Comparison of ENCODE assay signal across 14 mouse cellular contexts in genomic region chr14:121961496-121962127, GRCm38 (mm10). TPM values are rescaled to one million over a fixed set of nuclear protein-coding genes. Genes with fewer than 3 reads are reported as not detected.
DNase-seq lines count a peak whose midpoint lies in the region; ATAC-seq and TF ChIP-seq lines count a peak whose summit lies in the region.
"Had no signal": no experiment of that assay in that cellular context is flagged by ENCODE, and none has a peak within 500 bp of the region (broad histone marks: within the 10 kb centered on the region; RNA-seq: fewer than 3 reads in every experiment).

No protein-coding gene starts in this region.

- TF ChIP-seq POLR2A in cortical plate, adult 2 months (IDR thresholded peaks at IDR 0.05; ENCODE audit: extremely low read depth, insufficient read depth, low read length): no peak

- peak; percentile 58; the same call in 1 of the 2 replicates for ATAC-seq in kidney, embryonic 15.5 days (replicated peaks; ENCODE audit: low FRiP score)
- ATAC-seq in CD4-positive, CD25-positive, alpha-beta regulatory T cell, adult 4 months: peak; percentile 11
- ATAC-seq: midbrain, embryonic 15.5 days had no signal

- peak overlapping the region; percentile 61 for H3K27ac ChIP-seq in kidney, embryonic 15.5 days
- peak overlapping the region; percentile 37; the same call in 1 of the 2 replicates for H3K27ac ChIP-seq in cortical plate, adult 2 months (ENCODE audit: insufficient read depth, low read length)
- H3K27ac ChIP-seq in macrophage: peak overlapping the region; percentile 80
- H3K27ac ChIP-seq: hindbrain, embryonic 15.5 days; midbrain, embryonic 15.5 days had no signal

- no peak for TF ChIP-seq CTCF in cortical plate, adult 2 months (IDR thresholded peaks at IDR 0.05; ENCODE audit: extremely low read depth, insufficient read depth, low read length)

- no peak overlapping the region for H3K9ac ChIP-seq in kidney, embryonic 15.5 days
- H3K9ac ChIP-seq: hindbrain, embryonic 15.5 days; midbrain, embryonic 15.5 days had no signal

- 61% methylated on average over 12 of the region's 12 CpGs for WGBS in kidney, embryonic 15.5 days
- 60% methylated on average over 12 of the region's 12 CpGs for WGBS in macrophage (ENCODE audit: missing documents)

- H3K9me3 ChIP-seq in kidney, embryonic 15.5 days (replicated peaks): no peaks in the 10 kb centered on the region
- H3K9me3 ChIP-seq: forebrain, embryonic 10.5 days; hindbrain, embryonic 15.5 days; midbrain, embryonic 15.5 days had no signal

- H3K4me3 ChIP-seq in kidney, embryonic 15.5 days (replicated peaks): no peak overlapping the region
- H3K4me3 ChIP-seq in cortical plate, adult 2 months (ENCODE audit: insufficient read depth, low read length): no peak overlapping the region
- H3K4me3 ChIP-seq in macrophage (ENCODE audit: inconsistent target): no peak overlapping the region; the same call in 1 of the 2 replicates
- H3K4me3 ChIP-seq: forebrain, embryonic 10.5 days; hindbrain, embryonic 15.5 days; midbrain, embryonic 15.5 days had no signal

- H3K36me3 ChIP-seq in kidney, embryonic 15.5 days: no peaks in the 10 kb centered on the region
- no peaks in the 10 kb centered on the region for H3K36me3 ChIP-seq in macrophage (ENCODE audit: inconsistent target)
- H3K36me3 ChIP-seq: forebrain, embryonic 10.5 days; hindbrain, embryonic 15.5 days; midbrain, embryonic 15.5 days had no signal

- no peak for DNase-seq in kidney, postnatal 14 days
- DNase-seq in frontal cortex, postnatal 36 days (ENCODE audit: low spot score in 2 of 2): no peak
- no peak for DNase-seq in embryo, embryonic 9.5 days (ENCODE audit: extremely low spot score)
- DNase-seq: adrenal gland, adult 2 months; cerebellum, postnatal 14 days; thymus, postnatal 14 days had no signal

- H3K4me2 ChIP-seq in kidney, embryonic 15.5 days: no peak overlapping the region; the same call in 1 of the 2 replicates
- H3K4me2 ChIP-seq: hindbrain, embryonic 15.5 days; midbrain, embryonic 15.5 days had no signal

- H3K27me3 ChIP-seq in kidney, embryonic 15.5 days: no peaks in the 10 kb centered on the region
- H3K27me3 ChIP-seq: hindbrain, embryonic 15.5 days; midbrain, embryonic 15.5 days had no signal

- peaks cover 93% of the 10 kb centered on the region for H3K79me2 ChIP-seq in macrophage (ENCODE audit: inconsistent target)

- H3K4me1 ChIP-seq in kidney, embryonic 15.5 days: peaks cover 39% of the 10 kb centered on the region
- peaks cover 7% of the 10 kb centered on the region for H3K4me1 ChIP-seq in cortical plate, adult 2 months (ENCODE audit: control insufficient read depth, insufficient read depth, low read length)
- H3K4me1 ChIP-seq: forebrain, embryonic 10.5 days had no signal

RNA-seq across cellular contexts. Expression of gene Gpr183, which starts 3.4 kb away (rescaled TPM):
- 4.1 and 4.9 TPM in 2 replicates for polyA plus RNA-seq in kidney, embryonic 15.5 days (2015; fragmentation: Nextera tagmentation; extraction: Ambion mirVana)
- polyA plus RNA-seq in CD4-positive, CD25-positive, alpha-beta regulatory T cell, adult 4 months (2017; shearing (Covaris generic)): 100 to 1,000 TPM; 102 to 104 TPM
- polyA plus RNA-seq in cortical plate, adult 2 months (2012; rRNA removed): 1.6 and 1.9 TPM in 2 replicates
- total RNA-seq in macrophage (2018; cell fraction: chromatin; rRNA removed): 1 to 10 TPM in 13 of 26 experiments, under 1 TPM in 10, not detected in 3; 0.39 to 6.8 (median 1.9) TPM
- total RNA-seq in macrophage (2018; cell fraction: cytosol; rRNA removed): 10 to 100 TPM in 1 of 26 experiments, 1 to 10 TPM in 19, under 1 TPM in 6; 0.40 to 10.8 (median 3.0) TPM
- 10 to 100 TPM in 1 of 26 experiments, 1 to 10 TPM in 19, under 1 TPM in 6; 0.17 to 27.4 (median 2.0) TPM for total RNA-seq in macrophage (2018; cell fraction: nucleus; rRNA removed)
- 2.6 to 26.1 TPM (median 8.0 TPM) in 3 replicates for polyA plus RNA-seq in macrophage (2018)

RNA-seq across cellular contexts. Expression of gene Gpr18, which starts 46.0 kb away (rescaled TPM):
- polyA plus RNA-seq in kidney, embryonic 15.5 days (2015; fragmentation: Nextera tagmentation; extraction: Ambion mirVana): 0.30 and 0.39 TPM in 2 replicates
- 10 to 100 TPM; 92.7 to 95.9 TPM for polyA plus RNA-seq in CD4-positive, CD25-positive, alpha-beta regulatory T cell, adult 4 months (2017; shearing (Covaris generic))
- 0.06 TPM in 1 of 2 replicates, not detected in the other for polyA plus RNA-seq in cortical plate, adult 2 months (2012; rRNA removed)
- 1 to 10 TPM in 6 of 26 experiments, under 1 TPM in 8, not detected in 12; 0.33 to 5.1 (median 0.94) TPM for total RNA-seq in macrophage (2018; cell fraction: chromatin; rRNA removed)
- total RNA-seq in macrophage (2018; cell fraction: cytosol; rRNA removed): 10 to 100 TPM in 1 of 26 experiments, 1 to 10 TPM in 14, under 1 TPM in 11; 0.12 to 14.1 (median 2.8) TPM
- total RNA-seq in macrophage (2018; cell fraction: nucleus; rRNA removed): 10 to 100 TPM in 1 of 26 experiments, 1 to 10 TPM in 14, under 1 TPM in 1, not detected in 10; 0.44 to 13.9 (median 3.5) TPM
- polyA plus RNA-seq in macrophage (2018): 0.20 to 0.28 TPM (median 0.22 TPM) in 3 replicates
- total RNA-seq: left cerebral cortex, adult 8-10 months had no signal

Comparison
In these comparisons a context has a peak if more than half of its experiments do, and no peak if none do; other contexts are left out.
1. RNA of gene Gpr18, which starts 46.0 kb away (polyA plus RNA-seq): 92.7 to 95.9 TPM in CD4-positive, CD25-positive, alpha-beta regulatory T cell, adult 4 months; 0.30 to 0.39 TPM in kidney, embryonic 15.5 days, 0.20 to 0.28 TPM in macrophage and 0.06 TPM in cortical plate, adult 2 months; every median in the first group is over 10 times any median in the second.
2. Peak in every context shown above with its lines, with median percentiles within 50 percentile points of each other: H3K27ac ChIP-seq.